Mouse (Mus musculus) ES-Bruce4 (cell line): Measurements from ENCODE around the gene Neurod2. TPM values are rescaled to one million over a fixed set of nuclear protein-coding genes. Genes with fewer than 3 reads are reported as not detected.

Source experiments
- H3K27ac ChIP-seq: 2 replicates; pipeline ENCODE4 v1.5.1; 2012; ENCODE audit warnings: low read length, inconsistent platforms; ENCODE audit not compliant: insufficient read depth
- H3K27me3 ChIP-seq: 2 replicates; pipeline ENCODE4 v1.6.1; 2012; ENCODE audit warnings: mild to moderate bottlenecking, low read length, inconsistent platforms; ENCODE audit not compliant: control insufficient read depth, poor library complexity, insufficient read depth, severe bottlenecking
- H3K36me3 ChIP-seq: 2 replicates; pipeline ENCODE4 v1.6.1; 2012; ENCODE audit warnings: inconsistent platforms, mild to moderate bottlenecking, low read length, moderate library complexity; ENCODE audit not compliant: control insufficient read depth, poor library complexity, insufficient read depth, severe bottlenecking
- H3K4me1 ChIP-seq: one replicate; pipeline ENCODE4 v1.8.1; 2011; ENCODE audit warnings: low read length; ENCODE audit not compliant: control insufficient read depth, insufficient read depth
- H3K4me3 ChIP-seq: 2 replicates; pipeline ENCODE4 v1.5.1; 2011; ENCODE audit warnings: low read depth, mild to moderate bottlenecking, low read length
- H3K9ac ChIP-seq: 2 replicates; pipeline ENCODE4 v1.6.1; 2012; ENCODE audit warnings: low read depth, mild to moderate bottlenecking, inconsistent platforms; ENCODE audit not compliant: poor library complexity, severe bottlenecking
- H3K9me3 ChIP-seq: replicated peaks from 2 replicates; pipeline ENCODE4 v1.6.1; 2012; ENCODE audit warnings: mild to moderate bottlenecking, low read length, inconsistent platforms; ENCODE audit not compliant: control insufficient read depth, poor library complexity, insufficient read depth, severe bottlenecking
- CTCF ChIP-seq: IDR thresholded peaks from one replicate; pipeline ENCODE4 v1.8.1; 2011; ENCODE audit warnings: low read depth, low read length
- EP300 ChIP-seq: IDR thresholded peaks from 2 replicates; pipeline ENCODE4 v1.6.1; 2011; ENCODE audit warnings: low read depth, low read length; ENCODE audit not compliant: insufficient read depth
- POLR2A ChIP-seq: IDR thresholded peaks from one replicate; pipeline ENCODE4 v1.8.1; 2011; ENCODE audit warnings: low read length; ENCODE audit not compliant: insufficient read depth
- polyA plus RNA-seq: library from polyadenylated mRNA; stranded (reverse); fragments of >200 nt; gene quantifications from 2 replicates; pipeline ENCODE4 v1.2.4, GENCODE M21; 2011; ENCODE audit warnings: low read depth; ENCODE audit not compliant: missing spikeins, insufficient read depth, insufficient read length

Neurod2 gene
- polyA plus RNA-seq, 1 experiment = not detected

- TF ChIP-seq CTCF = no peak
- TF ChIP-seq EP300 = no peak
- no peak for TF ChIP-seq POLR2A
- H3K36me3 ChIP-seq = no peaks in the 10 kb centered on the region
- H3K27ac ChIP-seq = no peak overlapping the region
- no peak overlapping the region for H3K9ac ChIP-seq
- peaks cover 33% of the 10 kb centered on the region for H3K27me3 ChIP-seq
- H3K9me3 ChIP-seq = no peaks in the 10 kb centered on the region
- no peak overlapping the region for H3K4me3 ChIP-seq
- no peaks in the 10 kb centered on the region for H3K4me1 ChIP-seq
Measured at GRCm38 (mm10) chr11:98331401-98331800, 2.0 kb upstream of the Neurod2 start.

- Histone ChIP-seq H3K4me3 (no peak overlapping the region), H3K9me3 (no peaks in the 10 kb centered on the region), H3K36me3 (no peaks in the 10 kb centered on the region), H3K9ac (no peak overlapping the region), H3K4me1 (no peaks in the 10 kb centered on the region), H3K27me3 (peaks cover 35% of the 10 kb centered on the region), H3K27ac (no peak overlapping the region)
- no peak for TF ChIP-seq POLR2A
- no peak for TF ChIP-seq EP300
- TF ChIP-seq CTCF = no peak
Measured at GRCm38 (mm10) chr11:98330745-98331204, 1.3 kb upstream of the Neurod2 start.

GRCm38 (mm10) chr11:98329960-98330744, 704 bp upstream of the Neurod2 start:
- H3K4me1 ChIP-seq = no peaks in the 10 kb centered on the region
- no peak overlapping the region for H3K4me3 ChIP-seq
- H3K27me3 ChIP-seq = peaks cover 41% of the 10 kb centered on the region
- no peaks in the 10 kb centered on the region for H3K9me3 ChIP-seq
- H3K36me3 ChIP-seq = no peaks in the 10 kb centered on the region
- no peak overlapping the region for H3K9ac ChIP-seq
- TF ChIP-seq CTCF = no peak
- no peak for TF ChIP-seq EP300
- TF ChIP-seq POLR2A = no peak
- H3K27ac ChIP-seq = no peak overlapping the region

GRCm38 (mm10) chr11:98328371-98329069, 928 bp downstream of the Neurod2 start:
- Histone ChIP-seq H3K27ac (no peak overlapping the region), H3K4me3 (0 out of 2 replicates have a peak overlapping the region, but pooled peaks have one; percentile 8), H3K9ac (peak overlapping the region; percentile 56; the same call in 1 of the 2 replicates), H3K27me3 (peaks cover 44% of the 10 kb centered on the region), H3K4me1 (no peaks in the 10 kb centered on the region), H3K36me3 (no peaks in the 10 kb centered on the region), H3K9me3 (no peaks in the 10 kb centered on the region)
- TF ChIP-seq EP300 (no peak), CTCF (no peak), POLR2A (no peak)

GRCm38 (mm10) chr11:98328031-98328370, 1.4 kb downstream of the Neurod2 start:
- Histone ChIP-seq H3K4me1 (no peaks in the 10 kb centered on the region), H3K4me3 (peak overlapping the region; percentile 17), H3K36me3 (no peaks in the 10 kb centered on the region), H3K9me3 (no peaks in the 10 kb centered on the region), H3K27me3 (peaks cover 44% of the 10 kb centered on the region), H3K27ac (no peak overlapping the region), H3K9ac (peak overlapping the region; percentile 56; the same call in 1 of the 2 replicates)
- TF ChIP-seq EP300 = no peak
- TF ChIP-seq CTCF = no peak
- no peak for TF ChIP-seq POLR2A
